Mouse (Mus musculus): ENCODE results near the gene Anxa11. TPM values are rescaled to one million over a fixed set of nuclear protein-coding genes. Genes with fewer than 3 reads are reported as not detected.
"Not testable (repeated sequence)": the region's sequence is repeated elsewhere in the genome, so short reads cannot be mapped to it uniquely, and the experiment has no call there.

The Anxa11 gene
- polyA plus RNA-seq, 1 experiment from 2014 or later = 29.4 TPM

DNA sequence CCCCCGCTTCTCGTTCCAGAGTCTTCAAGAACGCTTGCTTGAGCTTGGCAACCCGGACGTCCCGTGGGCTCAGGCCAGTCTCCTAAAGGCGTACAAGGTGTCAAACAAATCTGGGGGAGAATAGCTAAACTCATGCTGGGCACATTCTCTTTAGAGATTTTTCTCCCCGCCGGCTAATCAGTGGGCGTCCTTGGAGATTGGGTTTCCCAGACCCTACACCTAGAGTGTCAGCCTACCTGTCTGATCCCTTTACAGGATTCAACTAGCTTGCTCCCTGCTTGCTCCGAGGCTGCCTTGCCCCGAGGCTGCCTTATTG is 690 bp downstream of the Anxa11 start:
- H3K27me3 ChIP-seq = no peaks in the 10 kb centered on the region
- peaks cover 17% of the 10 kb centered on the region for H3K4me1 ChIP-seq
- no peak for ATAC-seq (ENCODE audit: insufficient number of reproducible peaks, low FRiP score, low TSS enrichment, low read depth)
- peak overlapping the region; percentile 95 for H3K4me2 ChIP-seq (replicated peaks)
- peak overlapping the region; percentile 73 for H3K4me3 ChIP-seq (replicated peaks)
- H3K9ac ChIP-seq = peak overlapping the region; percentile 63; the same call in 1 of the 2 replicates
- 2% methylated on average over 12 of the region's 12 CpGs for WGBS
- no peaks in the 10 kb centered on the region for H3K36me3 ChIP-seq
- peak overlapping the region; percentile 40; the same call in 1 of the 2 replicates for H3K27ac ChIP-seq (replicated peaks)
- H3K9me3 ChIP-seq (replicated peaks) = no peaks in the 10 kb centered on the region

DNA sequence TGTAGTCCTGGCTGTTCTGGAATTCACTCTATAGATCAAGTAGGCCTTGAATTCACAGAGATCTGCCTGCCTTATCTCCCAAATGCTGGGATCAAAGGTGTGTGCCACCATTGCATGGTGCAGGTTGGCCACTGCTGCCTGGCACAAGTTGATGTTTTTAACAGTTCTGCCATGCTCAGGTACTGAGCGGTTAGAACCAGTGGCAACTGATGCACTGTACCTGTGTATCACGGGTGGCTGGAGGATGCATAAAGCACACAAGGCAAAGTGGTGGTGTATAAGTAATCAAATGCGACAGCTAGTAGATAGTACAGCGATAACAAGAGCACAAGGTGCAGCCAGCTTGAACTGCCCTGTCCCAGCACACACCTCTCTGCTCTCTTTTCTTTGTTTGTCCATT is 2.4 kb downstream of the Anxa11 start:
- no peaks in the 10 kb centered on the region for H3K36me3 ChIP-seq
- H3K9ac ChIP-seq = no peak overlapping the region
- 92% methylated on average over 4 of the region's 4 CpGs for WGBS
- no peak overlapping the region for H3K27ac ChIP-seq (replicated peaks)
- no peaks in the 10 kb centered on the region for H3K9me3 ChIP-seq (replicated peaks)
- no peak overlapping the region for H3K4me3 ChIP-seq (replicated peaks)
- H3K4me2 ChIP-seq (replicated peaks) = no peak overlapping the region
- peaks cover 19% of the 10 kb centered on the region for H3K4me1 ChIP-seq
- H3K27me3 ChIP-seq = no peaks in the 10 kb centered on the region
- ATAC-seq (ENCODE audit: insufficient number of reproducible peaks, low FRiP score, low TSS enrichment, low read depth) = no peak

- 80% methylated on average over 6 of the region's 6 CpGs for WGBS
- Histone ChIP-seq H3K9me3 (replicated peaks) (no peaks in the 10 kb centered on the region), H3K27ac (replicated peaks) (no peak overlapping the region), H3K36me3 (no peaks in the 10 kb centered on the region), H3K9ac (no peak overlapping the region), H3K4me3 (replicated peaks) (no peak overlapping the region), H3K4me1 (peaks cover 19% of the 10 kb centered on the region), H3K4me2 (replicated peaks) (no peak overlapping the region), H3K27me3 (no peaks in the 10 kb centered on the region)
- no peak for ATAC-seq (ENCODE audit: insufficient number of reproducible peaks, low FRiP score, low TSS enrichment, low read depth)
Observed at GRCm38 (mm10) chr14:25845832-25846383, 4.0 kb downstream of the Anxa11 start.

DNA sequence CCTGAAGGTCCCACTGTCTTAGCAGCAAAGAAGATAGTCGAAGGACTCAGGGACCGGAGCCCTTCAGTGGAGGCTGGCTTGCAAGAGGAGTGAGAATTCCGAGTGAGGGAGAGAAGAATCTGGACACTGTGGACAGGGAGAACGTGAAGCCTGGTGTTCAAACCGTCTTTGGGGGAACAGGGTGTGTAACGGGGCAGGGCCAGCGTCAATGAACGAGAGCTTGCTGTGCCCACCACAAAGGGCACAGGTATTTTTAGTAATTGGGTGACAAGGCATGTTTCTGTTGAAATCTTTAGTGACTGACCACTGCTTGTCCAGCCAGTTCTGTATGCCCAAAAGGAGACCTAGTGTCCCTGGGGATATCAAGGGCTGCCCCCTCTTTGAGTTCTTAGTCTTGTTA is 4.6 kb downstream of the Anxa11 start:
- WGBS = 90% methylated on average over 8 of the region's 8 CpGs
- H3K4me3 ChIP-seq (replicated peaks) = no peak overlapping the region
- H3K36me3 ChIP-seq = no peaks in the 10 kb centered on the region
- H3K9me3 ChIP-seq (replicated peaks) = no peaks in the 10 kb centered on the region
- H3K4me1 ChIP-seq = peaks cover 19% of the 10 kb centered on the region
- H3K27me3 ChIP-seq = no peaks in the 10 kb centered on the region
- H3K4me2 ChIP-seq (replicated peaks) = no peak overlapping the region
- no peak for ATAC-seq (ENCODE audit: insufficient number of reproducible peaks, low FRiP score, low TSS enrichment, low read depth)
- H3K27ac ChIP-seq (replicated peaks) = no peak overlapping the region
- H3K9ac ChIP-seq = no peak overlapping the region

GRCm38 (mm10) chr14:25847660-25848059 is 5.7 kb downstream of the Anxa11 start:
- no peaks in the 10 kb centered on the region for H3K9me3 ChIP-seq (replicated peaks)
- no peak overlapping the region for H3K9ac ChIP-seq
- no peaks in the 10 kb centered on the region for H3K36me3 ChIP-seq
- no peak overlapping the region for H3K4me3 ChIP-seq (replicated peaks)
- H3K27me3 ChIP-seq = no peaks in the 10 kb centered on the region
- no peak for ATAC-seq (ENCODE audit: insufficient number of reproducible peaks, low FRiP score, low TSS enrichment, low read depth)
- H3K4me1 ChIP-seq = peaks cover 16% of the 10 kb centered on the region
- H3K27ac ChIP-seq (replicated peaks) = no peak overlapping the region
- WGBS = 37% methylated on average over 9 of the region's 9 CpGs
- no peak overlapping the region for H3K4me2 ChIP-seq (replicated peaks)

DNA sequence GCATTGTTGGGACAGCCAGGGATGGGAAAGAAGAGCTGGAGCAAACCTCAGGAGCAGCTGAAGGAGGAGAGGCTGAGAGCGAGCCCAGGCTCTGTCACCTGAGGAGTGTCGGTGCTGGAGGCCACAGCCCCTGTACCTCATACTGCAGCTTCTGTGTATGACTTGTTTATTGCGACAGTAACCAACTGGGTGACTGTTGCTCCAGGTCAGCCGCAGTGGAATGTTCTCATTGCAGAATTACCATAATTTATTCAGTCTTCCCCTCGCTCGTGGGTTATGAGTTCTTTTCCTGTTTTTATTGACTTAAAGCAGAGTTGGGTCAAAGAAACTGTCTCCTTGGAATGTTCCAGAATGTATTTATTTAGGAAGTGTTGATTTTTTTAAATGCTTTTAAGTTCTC is 6.3 kb downstream of the Anxa11 start:
- no peak for ATAC-seq (ENCODE audit: insufficient number of reproducible peaks, low FRiP score, low TSS enrichment, low read depth)

DNA sequence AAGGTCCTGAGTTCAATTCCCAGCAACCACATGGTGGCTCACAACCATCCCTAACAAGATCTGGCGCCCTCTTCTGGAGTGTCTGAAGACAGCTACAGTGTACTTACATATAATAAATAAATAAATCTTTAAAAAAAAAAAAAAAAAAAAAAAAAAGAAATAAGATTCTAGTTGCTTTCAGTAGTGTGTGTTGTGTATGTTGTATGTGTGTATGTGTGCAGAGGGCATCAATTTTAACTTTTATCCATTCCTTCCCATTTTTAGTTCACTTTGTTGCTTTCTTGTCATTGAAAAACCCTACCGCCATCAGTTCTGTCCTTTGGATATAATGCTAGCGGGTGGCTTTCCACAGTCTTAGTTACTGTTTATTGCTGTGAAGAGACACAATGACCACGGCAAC is 6.8 kb downstream of the Anxa11 start:
- not testable (repeated sequence) for H3K4me2 ChIP-seq (replicated peaks); ATAC-seq (ENCODE audit: insufficient number of reproducible peaks, low FRiP score, low TSS enrichment, low read depth); H3K27me3 ChIP-seq; H3K9ac ChIP-seq; H3K27ac ChIP-seq (replicated peaks); H3K36me3 ChIP-seq; H3K4me3 ChIP-seq (replicated peaks); H3K4me1 ChIP-seq; H3K9me3 ChIP-seq (replicated peaks)
- WGBS = 96% methylated on average over 3 of the region's 4 CpGs

More for the DNA sequence above, 6.3 kb downstream of the Anxa11 start:
- no peaks in the 10 kb centered on the region for H3K9me3 ChIP-seq (replicated peaks)
- H3K27ac ChIP-seq (replicated peaks) = no peak overlapping the region
- H3K4me3 ChIP-seq (replicated peaks) = no peak overlapping the region
- 69% methylated on average over 6 of the region's 6 CpGs for WGBS
- H3K9ac ChIP-seq = no peak overlapping the region
- no peaks in the 10 kb centered on the region for H3K36me3 ChIP-seq
- no peak overlapping the region for H3K4me2 ChIP-seq (replicated peaks)
- peaks cover 10% of the 10 kb centered on the region for H3K4me1 ChIP-seq
- H3K27me3 ChIP-seq = no peaks in the 10 kb centered on the region

DNA sequence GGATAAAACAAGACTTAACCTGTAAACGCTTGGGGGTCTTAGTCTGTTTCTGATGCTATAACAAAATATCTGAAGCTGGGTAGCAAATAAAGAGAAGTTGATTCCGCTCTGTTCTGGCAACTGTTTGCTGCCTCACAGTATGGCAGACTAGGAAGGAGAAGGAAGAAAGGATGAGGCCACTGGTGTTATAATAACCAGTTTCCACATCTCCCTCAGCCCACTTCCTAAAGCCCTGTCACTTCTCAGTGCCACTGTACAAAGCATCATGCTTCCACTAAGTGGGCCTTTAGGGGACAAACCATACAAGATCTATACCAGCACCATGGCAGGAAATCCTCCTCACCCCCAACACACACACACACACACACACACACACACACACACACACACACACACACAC is 8.5 kb downstream of the Anxa11 start:
- Histone ChIP-seq H3K27me3 (no peaks in the 10 kb centered on the region), H3K36me3 (no peaks in the 10 kb centered on the region), H3K4me1 (peaks cover 12% of the 10 kb centered on the region), H3K9me3 (replicated peaks) (no peaks in the 10 kb centered on the region), H3K27ac (replicated peaks) (no peak overlapping the region), H3K9ac (no peak overlapping the region), H3K4me2 (replicated peaks) (no peak overlapping the region), H3K4me3 (replicated peaks) (no peak overlapping the region)
- no peak for ATAC-seq (ENCODE audit: insufficient number of reproducible peaks, low FRiP score, low TSS enrichment, low read depth)
- WGBS = 93% methylated on average over 2 of the region's 2 CpGs

GRCm38 (mm10) chr14:25851189-25851588 is 9.2 kb downstream of the Anxa11 start:
- no peaks in the 10 kb centered on the region for H3K36me3 ChIP-seq
- H3K9me3 ChIP-seq (replicated peaks) = no peaks in the 10 kb centered on the region
- H3K9ac ChIP-seq = no peak overlapping the region
- H3K4me1 ChIP-seq = peaks cover 18% of the 10 kb centered on the region
- H3K27ac ChIP-seq (replicated peaks) = no peak overlapping the region
- no peak overlapping the region for H3K4me3 ChIP-seq (replicated peaks)
- 80% methylated on average over 6 of the region's 6 CpGs for WGBS
- H3K4me2 ChIP-seq (replicated peaks) = no peak overlapping the region
- H3K27me3 ChIP-seq = no peaks in the 10 kb centered on the region
- no peak for ATAC-seq (ENCODE audit: insufficient number of reproducible peaks, low FRiP score, low TSS enrichment, low read depth)

DNA sequence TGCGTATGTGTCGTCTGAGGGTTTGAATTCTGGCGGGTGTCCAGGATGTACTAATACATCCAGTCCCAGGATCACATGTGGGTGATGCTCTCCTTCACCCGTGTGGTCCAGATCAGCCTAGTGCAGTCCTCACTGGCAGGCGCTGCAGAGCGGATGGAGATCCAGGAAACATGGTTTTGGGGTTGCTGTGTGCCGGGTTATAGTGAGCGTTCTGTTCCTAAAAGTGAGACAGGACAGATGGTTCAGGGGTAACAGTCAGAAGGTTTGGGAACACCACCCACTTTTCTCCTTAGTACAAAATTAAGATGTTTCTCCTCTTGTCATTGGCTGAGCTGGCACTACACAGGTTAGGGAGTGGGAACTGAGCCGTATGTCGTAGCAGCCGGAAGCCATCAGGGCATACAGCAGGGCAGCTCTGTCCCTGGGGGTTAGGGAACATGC is 10.2 kb downstream of the Anxa11 start:
- ATAC-seq (ENCODE audit: insufficient number of reproducible peaks, low FRiP score, low TSS enrichment, low read depth) = no peak; the same call in 1 of the 2 replicates
- Histone ChIP-seq H3K4me2 (replicated peaks) (no peak overlapping the region), H3K36me3 (no peaks in the 10 kb centered on the region), H3K9ac (no peak overlapping the region), H3K27ac (replicated peaks) (no peak overlapping the region), H3K27me3 (no peaks in the 10 kb centered on the region), H3K4me3 (replicated peaks) (no peak overlapping the region), H3K9me3 (replicated peaks) (no peaks in the 10 kb centered on the region), H3K4me1 (peaks cover 18% of the 10 kb centered on the region)
- 67% methylated on average over 11 of the region's 11 CpGs for WGBS

DNA sequence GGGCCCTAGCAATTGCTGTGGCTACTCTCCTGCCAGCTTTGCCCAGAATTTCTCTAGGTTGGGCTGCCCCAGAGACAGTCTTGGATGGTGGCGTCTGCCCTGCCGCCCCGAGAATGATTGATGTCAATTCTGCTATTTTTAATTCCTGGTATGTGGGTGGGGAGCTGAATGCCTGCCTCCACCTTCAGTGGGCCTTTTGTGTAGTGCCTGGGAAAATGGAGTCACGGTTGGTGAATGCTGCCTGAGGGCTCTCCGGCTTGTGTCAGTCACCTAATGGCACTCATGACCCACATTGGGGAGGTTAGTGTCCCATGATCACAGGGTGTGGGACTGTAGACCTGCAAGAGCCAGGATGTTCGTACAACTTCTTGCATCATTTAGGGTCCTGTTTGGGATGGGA is 11.3 kb downstream of the Anxa11 start:
- WGBS = 49% methylated on average over 6 of the region's 6 CpGs
- ATAC-seq (ENCODE audit: insufficient number of reproducible peaks, low FRiP score, low TSS enrichment, low read depth) = no peak

GRCm38 (mm10) chr14:25853717-25854452 is 11.9 kb downstream of the Anxa11 start:
- Histone ChIP-seq H3K4me3 (replicated peaks) (no peak overlapping the region), H3K36me3 (no peaks in the 10 kb centered on the region), H3K9ac (no peak overlapping the region), H3K9me3 (replicated peaks) (no peaks in the 10 kb centered on the region), H3K4me1 (peaks cover 13% of the 10 kb centered on the region; the same call in 1 of the 2 replicates), H3K4me2 (replicated peaks) (no peak overlapping the region), H3K27ac (replicated peaks) (no peak overlapping the region), H3K27me3 (no peaks in the 10 kb centered on the region)
- ATAC-seq (ENCODE audit: insufficient number of reproducible peaks, low FRiP score, low TSS enrichment, low read depth) = no peak
- WGBS = 87% methylated on average over 16 of the region's 16 CpGs

More for the DNA sequence above, 11.3 kb downstream of the Anxa11 start:
- Histone ChIP-seq H3K27me3 (no peaks in the 10 kb centered on the region), H3K27ac (replicated peaks) (no peak overlapping the region), H3K9me3 (replicated peaks) (no peaks in the 10 kb centered on the region), H3K4me1 (peaks cover 13% of the 10 kb centered on the region; the same call in 1 of the 2 replicates), H3K9ac (no peak overlapping the region), H3K4me3 (replicated peaks) (no peak overlapping the region), H3K36me3 (no peaks in the 10 kb centered on the region), H3K4me2 (replicated peaks) (no peak overlapping the region)
